Mouse (Mus musculus) Patski (cell line): ENCODE data around the gene Bcl11b. TPM values are rescaled to one million over a fixed set of nuclear protein-coding genes. Genes with fewer than 3 reads are reported as not detected.

ENCODE experiments used
- ATAC-seq: fragments of 100-300 bp; one replicate; pipeline ENCODE4 v1.8.0; 2021
- CTCF ChIA-PET: fragments of 350-600 bp; sonication (Branson Sonifier 250); formaldehyde crosslinking; loops from one replicate; lab custom pipeline; 2022; ENCODE audit warnings: inconsistent platforms; lab: Charles Lee
- POLR2A ChIA-PET: fragments of 350-600 bp; sonication (Branson Sonifier 250); formaldehyde crosslinking; loops from one replicate; lab custom pipeline; 2022; ENCODE audit warnings: antibody characterized with exemption, inconsistent platforms; lab: Charles Lee
- DNase-seq: peaks from one replicate; pipeline ENCODE4 v3.0.0-alpha.2; 2011; ENCODE audit warnings: low read depth, low spot score
- H3K27me3 ChIP-seq: fragments of 371-371 bp; one replicate; pipeline ENCODE4 v1.5.1; 2021
- CTCF ChIP-seq: fragments of 100-300 bp; IDR thresholded peaks from one replicate; pipeline ENCODE4 v1.5.1; 2021
- in situ Hi-C: fragments of 300-500 bp; cut with MboI; formaldehyde crosslinking; loops from 3 replicates; pipeline ENCODE4 v1.11.1; 2018; ENCODE audit warnings: low pct_unique_long_range_greater_than_20kb, mixed read lengths
- polyA plus RNA-seq: library from polyadenylated mRNA; unstranded; gene quantifications from one replicate; pipeline ENCODE4 v1.2.3, GENCODE M21; 2021

Gene Bcl11b
- polyA plus RNA-seq, 1 experiment from 2014 or later = 0.06 TPM

- H3K27me3 ChIP-seq = peaks cover 8% of the 10 kb centered on the region
- in situ Hi-C loops = no loop called here
- POLR2A ChIA-PET = no interaction called here
- TF ChIP-seq CTCF = no peak
- CTCF ChIA-PET = no interaction called here
- ATAC-seq (no peak), DNase-seq (no peak)
These were observed 32.2 kb downstream of the Bcl11b start for GRCm38 (mm10) chr12:107971081-107971780.

DNA sequence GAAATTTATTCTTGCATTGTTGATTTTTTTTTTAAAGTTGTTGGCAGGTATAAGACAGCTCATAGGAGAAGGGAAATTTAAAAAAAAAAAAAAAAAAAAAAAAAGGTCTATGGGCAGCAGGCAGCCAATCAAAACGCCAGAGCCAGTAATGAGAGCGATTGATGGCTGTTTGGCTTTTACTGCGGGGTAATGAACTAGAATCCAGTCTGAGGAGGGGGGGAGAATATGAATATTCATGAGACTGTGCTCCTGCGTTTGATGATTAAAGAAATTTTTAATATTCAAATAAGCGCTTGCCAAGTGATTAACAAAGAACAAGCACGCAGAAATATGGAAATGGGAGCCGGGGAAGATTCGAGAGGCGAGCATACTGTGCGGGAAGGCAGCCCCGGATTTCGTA, 32.8 kb downstream of the Bcl11b start:
- POLR2A ChIA-PET = interaction anchor here (0.7 kb wide), 1 partner anchor 120 kb away, joined by 6 read pairs; no protein-coding TSS in a partner anchor
- in situ Hi-C loops = no loop called here
- no peak for TF ChIP-seq CTCF
- ATAC-seq = no peak
- CTCF ChIA-PET = interaction anchor here (0.7 kb wide), 1 partner anchor 71 kb away, joined by 3 read pairs; no protein-coding TSS in a partner anchor
- H3K27me3 ChIP-seq = peaks cover 8% of the 10 kb centered on the region
- no peak for DNase-seq

- in situ Hi-C loops = no loop called here
- ChIA-PET CTCF (interaction anchor here (0.7 kb wide), 1 partner anchor 72 kb away, joined by 3 read pairs; no protein-coding TSS in a partner anchor), POLR2A (interaction anchor here (0.7 kb wide), 1 partner anchor 120 kb away, joined by 6 read pairs; no protein-coding TSS in a partner anchor)
- H3K27me3 ChIP-seq = peaks cover 8% of the 10 kb centered on the region
- ATAC-seq (no peak), DNase-seq (no peak)
- TF ChIP-seq CTCF = no peak
These were observed 33.5 kb downstream of the Bcl11b start for GRCm38 (mm10) chr12:107969841-107970371.

GRCm38 (mm10) chr12:107969126-107969525, 34.3 kb downstream of the Bcl11b start:
- ChIA-PET CTCF (no interaction called here), POLR2A (no interaction called here)
- peaks cover 8% of the 10 kb centered on the region for H3K27me3 ChIP-seq
- ATAC-seq (no peak), DNase-seq (no peak)
- in situ Hi-C loops = no loop called here
- TF ChIP-seq CTCF = no peak

GRCm38 (mm10) chr12:107968331-107968730, 35.1 kb downstream of the Bcl11b start:
- in situ Hi-C loops = no loop called here
- no peak for TF ChIP-seq CTCF
- ATAC-seq (no peak), DNase-seq (no peak)
- ChIA-PET CTCF (no interaction called here), POLR2A (no interaction called here)
- H3K27me3 ChIP-seq = peaks cover 9% of the 10 kb centered on the region

DNA sequence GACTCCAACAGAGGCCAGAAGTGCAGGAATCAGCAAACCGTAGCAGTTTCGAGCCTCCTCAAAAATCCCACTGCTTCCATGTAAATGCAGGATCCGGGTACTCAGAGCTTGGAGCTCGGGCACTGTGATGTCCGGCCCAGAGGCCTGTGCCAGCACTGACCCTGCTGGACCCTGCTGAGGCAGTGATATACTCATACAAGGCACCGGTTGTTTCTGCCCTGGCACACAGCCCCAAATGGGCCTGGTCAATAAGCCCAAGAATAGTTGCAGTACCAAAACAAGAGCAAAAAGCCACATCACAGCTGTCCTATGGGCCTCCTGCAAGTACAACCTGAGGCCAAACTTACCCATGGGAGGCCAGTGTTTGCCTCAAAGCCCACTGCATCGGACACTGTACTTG, 36.4 kb downstream of the Bcl11b start:
- DNase-seq = no peak
- no peak for TF ChIP-seq CTCF
- in situ Hi-C loops = no loop called here
- ChIA-PET POLR2A (no interaction called here), CTCF (no interaction called here)
- no peak for ATAC-seq
- peaks cover 16% of the 10 kb centered on the region for H3K27me3 ChIP-seq

DNA sequence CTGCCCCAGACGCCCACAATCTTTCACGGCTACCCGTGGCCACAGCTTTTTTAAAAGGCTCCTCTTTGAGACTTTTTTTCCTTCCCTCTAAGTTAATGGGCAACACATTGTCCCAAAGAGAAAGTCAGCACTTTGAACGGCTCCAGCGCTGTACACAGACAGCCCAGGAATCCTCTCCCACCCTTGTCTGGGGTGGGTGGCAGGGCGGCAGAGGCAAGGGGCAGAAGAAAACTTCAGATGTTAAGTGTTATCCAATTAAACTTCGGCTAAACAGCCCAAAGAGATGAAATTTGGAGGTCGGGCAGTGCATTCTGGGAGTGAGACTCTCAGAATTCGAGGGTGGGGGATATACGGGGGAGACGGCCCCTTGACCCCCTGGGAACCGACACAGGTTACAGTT, 38.3 kb downstream of the Bcl11b start:
- POLR2A ChIA-PET = no interaction called here
- DNase-seq (no peak), ATAC-seq (no peak)
- peaks cover 11% of the 10 kb centered on the region for H3K27me3 ChIP-seq
- in situ Hi-C loops = no loop called here
- TF ChIP-seq CTCF = no peak
- CTCF ChIA-PET = no interaction called here

DNA sequence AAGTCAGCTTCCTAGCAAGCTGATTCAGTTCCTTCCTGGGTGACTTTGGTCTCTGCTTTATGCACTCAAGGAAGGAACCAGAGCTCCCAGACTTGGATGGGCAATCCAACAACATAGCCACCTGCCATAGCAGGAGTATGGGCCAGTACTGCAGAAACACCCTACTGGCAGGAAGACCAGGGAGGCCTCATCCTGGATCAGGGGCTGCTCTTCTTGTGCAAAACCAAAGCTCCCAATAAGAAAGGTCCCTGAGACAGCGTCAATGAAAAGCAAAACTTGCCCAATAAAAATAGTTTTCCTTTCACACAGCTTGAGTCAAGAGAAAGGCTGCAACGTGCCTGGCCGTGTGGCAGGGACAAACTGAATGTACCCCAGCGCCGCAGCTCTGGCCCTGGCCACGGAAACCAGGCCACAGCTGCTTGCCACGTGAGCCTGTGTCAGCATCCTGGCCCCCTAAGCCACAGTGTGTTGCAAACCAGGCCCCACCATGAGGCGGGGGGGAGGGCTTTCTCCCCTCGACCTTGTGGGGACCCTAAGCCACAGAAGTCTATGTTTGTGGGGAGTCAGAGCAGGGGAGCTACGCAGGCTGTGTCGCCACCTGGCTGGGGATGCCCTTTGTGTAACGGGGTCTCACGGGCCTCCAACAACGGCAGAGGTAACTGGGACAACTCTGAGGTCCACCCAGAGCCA, 38.9 kb downstream of the Bcl11b start:
- CTCF ChIA-PET = no interaction called here
- no peak for TF ChIP-seq CTCF

GRCm38 (mm10) chr12:107962852-107963251, 40.5 kb downstream of the Bcl11b start:
- CTCF ChIA-PET = no interaction called here
- DNase-seq = no peak
- POLR2A ChIA-PET = no interaction called here
- in situ Hi-C loops = no loop called here
- no peak for TF ChIP-seq CTCF
- peaks cover 12% of the 10 kb centered on the region for H3K27me3 ChIP-seq
- ATAC-seq = no peak

More for the DNA sequence above, 38.9 kb downstream of the Bcl11b start:
- in situ Hi-C loops = no loop called here
- POLR2A ChIA-PET = no interaction called here
- ATAC-seq = no peak
- peaks cover 7% of the 10 kb centered on the region for H3K27me3 ChIP-seq
- no peak for DNase-seq

DNA sequence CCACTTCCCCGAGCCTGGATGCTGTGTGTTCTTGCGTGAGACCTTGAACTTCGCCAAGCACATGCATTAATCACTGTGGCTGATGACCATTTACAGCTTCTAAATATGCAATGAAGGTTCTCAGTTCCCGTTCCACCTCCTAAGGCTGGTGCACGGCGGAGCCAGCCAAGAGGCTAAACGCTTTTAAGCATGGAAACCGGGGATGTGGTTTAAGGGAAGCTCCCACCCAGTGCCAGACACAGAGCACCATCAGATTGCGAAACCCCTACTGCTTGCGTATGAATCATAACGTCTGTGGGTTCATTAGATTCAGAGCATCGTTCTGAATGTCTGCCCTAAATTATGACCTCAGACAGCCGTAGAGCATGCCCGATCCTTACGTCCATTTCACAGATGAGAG, 41.6 kb downstream of the Bcl11b start:
- POLR2A ChIA-PET = no interaction called here
- CTCF ChIA-PET = no interaction called here
- in situ Hi-C loops = no loop called here
- DNase-seq (no peak), ATAC-seq (peak; percentile 36)
- H3K27me3 ChIP-seq = peaks cover 12% of the 10 kb centered on the region
- no peak for TF ChIP-seq CTCF
